Mouse (Mus musculus): ENCODE data around the gene 3110040N11Rik. TPM values are rescaled to one million over a fixed set of nuclear protein-coding genes. Genes with fewer than 3 reads are reported as not detected.

The 3110040N11Rik gene
- 38.2 and 51.6 TPM in 2 replicates for polyA plus RNA-seq (2012; rRNA removed; ENCODE audit: low replicate concordance)

DNA sequence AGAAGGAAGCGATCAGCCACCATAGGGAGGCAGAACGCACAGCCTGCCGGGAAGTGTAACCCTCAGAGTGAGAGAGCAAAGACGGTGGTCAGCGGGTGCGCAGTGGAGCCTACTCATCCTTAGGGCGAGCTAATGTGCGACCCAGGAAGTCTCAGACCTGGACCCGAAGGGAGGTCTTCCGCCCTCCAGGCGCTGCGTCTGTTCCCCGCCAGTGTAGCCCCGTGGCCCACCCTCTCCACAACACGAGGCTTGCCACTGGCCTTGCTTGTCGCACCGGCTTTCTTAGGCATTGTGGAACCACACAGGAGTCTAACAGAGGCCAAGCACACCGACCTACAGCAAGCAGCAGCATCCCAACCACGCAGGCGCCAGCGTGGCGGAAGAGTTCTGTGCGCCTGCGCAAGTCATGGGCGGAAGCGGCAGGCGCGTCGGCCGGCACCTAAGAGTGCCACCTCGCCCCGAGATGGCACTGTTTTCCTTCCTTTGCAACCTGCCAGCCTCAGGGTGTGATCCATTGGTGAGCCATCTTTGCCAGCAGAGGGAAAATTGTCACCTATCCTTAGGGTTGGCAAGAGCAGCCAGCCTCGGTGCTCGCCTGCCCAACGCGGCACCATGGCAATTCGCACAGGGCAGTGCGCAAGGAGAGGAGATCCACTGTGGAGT is at the start of gene 3110040N11Rik:
Gene 3110040N11Rik (minus strand): TSS at position 384 of the 663 bp plus-strand sequence.

GRCm38 (mm10) chr7:81829379-81829894 is 40.2 kb upstream of the 3110040N11Rik start, which contains the start of gene Btbd1:
Gene Btbd1 (minus strand): TSS chr7:81829431.

DNA sequence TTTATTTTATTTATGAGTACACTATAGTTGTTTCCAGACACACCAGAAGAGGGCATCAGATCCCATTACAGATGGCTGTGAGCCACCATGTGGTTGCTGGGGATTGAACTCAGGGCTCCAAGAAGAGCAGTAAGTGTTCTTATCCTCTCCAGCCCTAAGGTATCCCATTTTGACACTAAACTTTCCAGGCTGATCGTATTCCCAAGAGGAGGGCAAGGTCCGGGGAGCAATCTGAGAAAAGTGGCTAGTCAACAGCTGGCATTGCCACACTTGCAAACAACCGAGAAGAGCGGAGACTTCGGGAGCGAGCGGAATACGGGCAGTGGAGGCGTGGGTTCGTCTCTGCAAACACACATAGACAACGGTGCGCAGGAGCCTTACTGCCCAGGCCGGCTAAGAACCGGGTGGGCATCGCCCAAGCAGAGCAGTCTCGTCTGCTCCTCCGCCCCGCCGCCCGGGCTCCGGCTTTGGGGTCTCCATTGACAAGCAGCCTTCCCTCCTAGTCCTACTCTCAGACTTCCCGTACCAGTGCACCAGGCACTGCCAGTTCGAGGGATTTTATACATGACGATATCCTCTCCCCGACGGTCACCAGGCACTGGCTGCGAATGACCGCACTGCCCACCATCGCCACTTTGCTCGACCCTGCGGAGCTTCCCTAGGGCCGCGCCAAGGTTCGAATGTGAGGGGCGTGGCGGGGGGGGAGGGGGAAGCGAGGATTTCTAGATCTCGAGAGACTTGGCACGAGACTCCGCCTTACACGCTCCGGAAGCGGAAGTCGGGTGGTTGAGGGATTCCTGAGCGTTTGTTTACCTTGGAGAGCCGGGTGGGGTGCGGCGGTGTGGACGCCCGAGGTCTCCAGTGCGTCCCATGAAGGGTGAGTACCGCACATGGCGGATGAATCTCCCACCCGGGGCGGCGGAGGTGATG is 26.8 kb downstream of the 3110040N11Rik start, which contains the start of gene Ramac:
Gene Ramac (plus strand): TSS at position 746 of the 930 bp plus-strand sequence.

Other genes starting within 250 kb of the 3110040N11Rik start
- 3.6 and 18.8 TPM in 2 replicates for gene Fsd2, start 222.5 kb downstream of the 3110040N11Rik start, polyA plus RNA-seq (2012; rRNA removed; ENCODE audit: low replicate concordance)
- 20.3 and 21.0 TPM in 2 replicates for gene Whamm, start 218.2 kb downstream of the 3110040N11Rik start, polyA plus RNA-seq (2012; rRNA removed; ENCODE audit: low replicate concordance)
- gene Homer2, start 82.0 kb downstream of the 3110040N11Rik start, polyA plus RNA-seq (2012; rRNA removed; ENCODE audit: low replicate concordance), result 3.3 and 4.8 TPM in 2 replicates
- gene Ramac, start 26.6 kb downstream of the 3110040N11Rik start, polyA plus RNA-seq (2012; rRNA removed; ENCODE audit: low replicate concordance), result 11.1 and 11.3 TPM in 2 replicates
- 35.0 and 35.4 TPM in 2 replicates for gene Btbd1, start 40.0 kb upstream of the 3110040N11Rik start, polyA plus RNA-seq (2012; rRNA removed; ENCODE audit: low replicate concordance)
- not detected in 2 replicates for gene Gm10160, start 66.3 kb upstream of the 3110040N11Rik start, polyA plus RNA-seq (2012; rRNA removed; ENCODE audit: low replicate concordance)
- gene Tm6sf1, start 69.5 kb upstream of the 3110040N11Rik start, polyA plus RNA-seq (2012; rRNA removed; ENCODE audit: low replicate concordance), result 54.5 and 69.7 TPM in 2 replicates
- gene Hdgfl3, start 145.0 kb upstream of the 3110040N11Rik start, polyA plus RNA-seq (2012; rRNA removed; ENCODE audit: low replicate concordance), result 1.5 and 7.0 TPM in 2 replicates
- 0.99 and 4.2 TPM in 2 replicates for gene Bnc1, start 202.8 kb upstream of the 3110040N11Rik start, polyA plus RNA-seq (2012; rRNA removed; ENCODE audit: low replicate concordance)

Measured in subcutaneous adipose tissue, adult 2 months (tissue).